Mouse (Mus musculus): ENCODE results near the gene Arhgap1. TPM values are rescaled to one million over a fixed set of nuclear protein-coding genes. Genes with fewer than 3 reads are reported as not detected.

The Arhgap1 gene
- total and polyA plus RNA-seq, 2 experiments from 2014 or later = 85.1 to 95.8 TPM

DNA sequence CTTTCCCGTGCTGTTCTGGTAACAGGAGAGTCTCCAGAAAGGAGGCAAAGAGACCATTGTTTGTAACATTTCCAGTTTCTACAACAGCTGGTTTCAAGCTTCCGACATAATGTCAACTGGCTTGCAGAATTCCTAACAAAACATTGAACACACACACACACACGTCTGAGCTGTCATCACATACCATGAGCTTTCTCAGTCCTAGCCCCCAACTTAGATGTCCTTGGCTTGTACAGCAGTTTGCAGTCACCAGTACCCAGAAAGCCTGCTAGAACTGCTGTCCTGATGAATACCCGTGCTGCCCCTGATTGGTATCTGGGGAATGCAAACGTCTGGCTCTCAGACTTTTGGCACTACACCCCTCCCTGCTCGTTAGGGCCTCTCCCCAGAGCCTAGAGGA lies 6.2 kb downstream of the Arhgap1 start:
- DNase-seq (ENCODE audit: low spot score) = no peak
- Histone ChIP-seq H3K36me3 (ENCODE audit: insufficient read depth, low read length) (peaks cover 61% of the 10 kb centered on the region), H3K9me3 (ENCODE audit: low read length) (no peaks in the 10 kb centered on the region), H3K9ac (replicated peaks; ENCODE audit: low read length) (no peak overlapping the region), H3K27me3 (ENCODE audit: insufficient read depth, low read length) (no peaks in the 10 kb centered on the region), H3K4me1 (ENCODE audit: insufficient read depth, low read length) (no peaks in the 10 kb centered on the region), H3K4me2 (ENCODE audit: low read depth, low read length) (no peak overlapping the region), H3K27ac (no peak overlapping the region), H3K4me3 (ENCODE audit: low read length) (no peak overlapping the region)
- no peak for TF ChIP-seq CTCF (IDR thresholded peaks at IDR 0.05; ENCODE audit: low read depth)
- ATAC-seq = no peak
- WGBS = 80% methylated on average over 6 of the region's 6 CpGs

- 76% methylated on average over 8 of the region's 8 CpGs for WGBS
- Histone ChIP-seq H3K4me1 (ENCODE audit: insufficient read depth, low read length) (no peaks in the 10 kb centered on the region), H3K27me3 (ENCODE audit: insufficient read depth, low read length) (no peaks in the 10 kb centered on the region), H3K9ac (replicated peaks; ENCODE audit: low read length) (no peak overlapping the region), H3K27ac (no peak overlapping the region), H3K4me2 (ENCODE audit: low read depth, low read length) (no peak overlapping the region), H3K36me3 (ENCODE audit: insufficient read depth, low read length) (peaks cover 68% of the 10 kb centered on the region), H3K9me3 (ENCODE audit: low read length) (no peaks in the 10 kb centered on the region), H3K4me3 (ENCODE audit: low read length) (no peak overlapping the region)
- ATAC-seq (no peak), DNase-seq (ENCODE audit: low spot score) (no peak)
- peak; percentile 30 for TF ChIP-seq CTCF (IDR thresholded peaks at IDR 0.05; ENCODE audit: low read depth)
Measured at GRCm38 (mm10) chr2:91656774-91657173, 7.1 kb downstream of the Arhgap1 start.

DNA sequence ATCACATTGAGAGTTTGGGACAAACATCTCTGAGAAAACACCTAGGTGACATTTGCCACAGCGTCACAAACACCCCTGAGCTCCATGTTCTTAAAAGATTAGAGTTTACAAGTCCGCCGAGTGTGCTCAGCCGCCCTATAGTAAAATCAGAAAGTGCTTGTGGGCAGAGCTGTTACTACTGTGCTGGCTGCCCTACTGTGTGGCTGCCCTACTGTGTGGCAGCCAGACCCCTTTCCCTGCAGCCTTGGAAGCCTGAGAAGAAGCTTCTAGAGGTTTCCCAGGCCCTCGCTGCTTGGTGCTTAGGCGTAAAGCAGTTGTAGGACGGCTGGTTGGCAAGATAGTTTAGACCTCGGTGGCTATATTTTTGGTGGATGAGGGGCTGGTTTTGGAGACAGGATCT lies 10.0 kb downstream of the Arhgap1 start:
- Histone ChIP-seq H3K4me1 (ENCODE audit: insufficient read depth, low read length) (no peaks in the 10 kb centered on the region), H3K27ac (no peak overlapping the region), H3K27me3 (ENCODE audit: insufficient read depth, low read length) (no peaks in the 10 kb centered on the region), H3K36me3 (ENCODE audit: insufficient read depth, low read length) (peaks cover 81% of the 10 kb centered on the region), H3K4me3 (ENCODE audit: low read length) (no peak overlapping the region), H3K9me3 (ENCODE audit: low read length) (no peaks in the 10 kb centered on the region), H3K9ac (replicated peaks; ENCODE audit: low read length) (no peak overlapping the region), H3K4me2 (ENCODE audit: low read depth, low read length) (no peak overlapping the region)
- no peak for ATAC-seq
- no peak for TF ChIP-seq CTCF (IDR thresholded peaks at IDR 0.05; ENCODE audit: low read depth)
- no peak for DNase-seq (ENCODE audit: low spot score)
- 95% methylated on average over 8 of the region's 8 CpGs for WGBS

DNA sequence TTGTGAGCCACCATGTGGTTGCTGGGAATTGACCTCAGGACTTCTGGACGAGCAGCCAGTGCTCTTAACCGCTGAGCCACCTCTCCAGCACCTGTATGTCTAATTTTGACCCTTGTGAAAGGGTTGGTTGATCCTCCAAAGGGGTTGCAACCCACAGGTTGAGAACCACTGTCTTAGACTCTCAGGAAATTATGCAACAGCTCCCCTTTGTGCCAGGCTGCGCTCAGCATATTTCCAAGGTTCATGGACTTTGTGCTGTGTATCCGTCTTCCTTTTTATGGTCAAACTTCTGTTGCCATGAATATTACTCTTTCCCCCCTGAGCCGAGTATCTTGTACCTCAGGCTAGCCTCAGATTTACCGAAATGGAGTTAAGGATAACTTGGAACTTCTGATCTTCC lies 11.3 kb downstream of the Arhgap1 start:
- peaks cover 70% of the 10 kb centered on the region for H3K36me3 ChIP-seq (ENCODE audit: insufficient read depth, low read length)
- H3K9ac ChIP-seq (replicated peaks; ENCODE audit: low read length) = no peak overlapping the region
- H3K27ac ChIP-seq = no peak overlapping the region
- TF ChIP-seq CTCF (IDR thresholded peaks at IDR 0.05; ENCODE audit: low read depth) = no peak
- H3K27me3 ChIP-seq (ENCODE audit: insufficient read depth, low read length) = no peaks in the 10 kb centered on the region
- H3K9me3 ChIP-seq (ENCODE audit: low read length) = no peaks in the 10 kb centered on the region
- no peak overlapping the region for H3K4me3 ChIP-seq (ENCODE audit: low read length)
- DNase-seq (ENCODE audit: low spot score) (no peak), ATAC-seq (no peak)
- WGBS = 91% methylated on average over 6 of the region's 6 CpGs
- H3K4me1 ChIP-seq (ENCODE audit: insufficient read depth, low read length) = no peaks in the 10 kb centered on the region
- H3K4me2 ChIP-seq (ENCODE audit: low read depth, low read length) = no peak overlapping the region

DNA sequence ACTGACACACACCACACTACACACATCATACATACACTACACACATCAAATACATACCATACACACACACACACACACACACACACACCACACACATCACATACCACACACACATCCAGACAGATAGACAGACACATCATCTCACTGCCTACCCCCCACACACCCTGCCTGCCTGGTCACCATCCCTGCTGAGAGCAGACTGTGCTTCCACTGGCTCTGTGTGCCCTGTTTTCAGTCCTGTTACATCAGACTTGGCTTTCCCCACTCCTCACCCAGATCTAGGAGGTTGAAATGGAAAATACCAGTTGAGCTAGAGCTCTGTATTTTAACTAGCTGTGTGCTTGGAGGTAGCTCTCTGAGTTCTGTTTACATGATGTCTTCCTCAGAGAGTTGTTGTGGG lies 15.1 kb downstream of the Arhgap1 start:
- Histone ChIP-seq H3K4me2 (ENCODE audit: low read depth, low read length) (no peak overlapping the region), H3K27ac (no peak overlapping the region), H3K9ac (replicated peaks; ENCODE audit: low read length) (no peak overlapping the region), H3K36me3 (ENCODE audit: insufficient read depth, low read length) (peaks cover 65% of the 10 kb centered on the region), H3K4me3 (ENCODE audit: low read length) (no peak overlapping the region), H3K4me1 (ENCODE audit: insufficient read depth, low read length) (no peaks in the 10 kb centered on the region), H3K9me3 (ENCODE audit: low read length) (no peaks in the 10 kb centered on the region), H3K27me3 (ENCODE audit: insufficient read depth, low read length) (no peaks in the 10 kb centered on the region)
- TF ChIP-seq CTCF (IDR thresholded peaks at IDR 0.05; ENCODE audit: low read depth) = no peak
- DNase-seq (ENCODE audit: low spot score) (no peak), ATAC-seq (no peak; the same call in 1 of the 2 replicates)

GRCm38 (mm10) chr2:91666386-91666910 lies 16.8 kb downstream of the Arhgap1 start:
- H3K9me3 ChIP-seq (ENCODE audit: low read length) = no peaks in the 10 kb centered on the region
- H3K4me2 ChIP-seq (ENCODE audit: low read depth, low read length) = no peak overlapping the region
- H3K27me3 ChIP-seq (ENCODE audit: insufficient read depth, low read length) = no peaks in the 10 kb centered on the region
- H3K36me3 ChIP-seq (ENCODE audit: insufficient read depth, low read length) = peaks cover 67% of the 10 kb centered on the region
- no peak for DNase-seq (ENCODE audit: low spot score)
- no peaks in the 10 kb centered on the region for H3K4me1 ChIP-seq (ENCODE audit: insufficient read depth, low read length)
- H3K27ac ChIP-seq = no peak overlapping the region
- no peak for ATAC-seq
- H3K9ac ChIP-seq (replicated peaks; ENCODE audit: low read length) = no peak overlapping the region
- H3K4me3 ChIP-seq (ENCODE audit: low read length) = no peak overlapping the region
- 95% methylated on average over 6 of the region's 6 CpGs for WGBS
- no peak for TF ChIP-seq CTCF (IDR thresholded peaks at IDR 0.05; ENCODE audit: low read depth)

GRCm38 (mm10) chr2:91667747-91668146 lies 18.1 kb downstream of the Arhgap1 start:
- ATAC-seq = no peak
- TF ChIP-seq CTCF (IDR thresholded peaks at IDR 0.05; ENCODE audit: low read depth) = no peak

More at GRCm38 (mm10) chr2:91667747-91668146, 18.1 kb downstream of the Arhgap1 start:
- Histone ChIP-seq H3K27me3 (ENCODE audit: insufficient read depth, low read length) (no peaks in the 10 kb centered on the region), H3K36me3 (ENCODE audit: insufficient read depth, low read length) (peaks cover 60% of the 10 kb centered on the region), H3K4me2 (ENCODE audit: low read depth, low read length) (no peak overlapping the region), H3K27ac (no peak overlapping the region), H3K4me1 (ENCODE audit: insufficient read depth, low read length) (no peaks in the 10 kb centered on the region), H3K4me3 (ENCODE audit: low read length) (no peak overlapping the region), H3K9me3 (ENCODE audit: low read length) (no peaks in the 10 kb centered on the region), H3K9ac (replicated peaks; ENCODE audit: low read length) (no peak overlapping the region)
- no peak for DNase-seq (ENCODE audit: low spot score)
- 79% methylated on average over 2 of the region's 2 CpGs for WGBS
